10 mouse cellular contexts compared by ENCODE assay signal in the genomic region with DNA sequence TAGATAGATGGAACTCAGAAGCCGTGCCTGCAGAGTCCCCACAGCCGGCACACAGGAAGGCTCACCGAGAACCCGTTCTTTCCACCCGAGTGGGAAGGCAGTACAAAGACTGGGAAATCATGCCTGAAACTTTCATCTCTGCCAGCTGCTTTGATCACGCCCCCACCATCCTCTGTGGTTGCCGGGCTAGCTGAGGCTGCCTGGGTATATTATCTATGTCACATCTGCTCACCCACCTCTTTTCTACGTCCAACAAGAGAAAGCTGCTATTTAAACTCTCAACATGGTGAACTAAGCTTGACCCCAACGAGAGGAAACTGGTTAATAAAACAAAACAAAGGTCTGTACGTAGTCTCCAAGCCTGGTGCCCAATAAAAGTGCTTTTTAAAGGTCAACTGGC. TPM values are rescaled to one million over a fixed set of nuclear protein-coding genes. Genes with fewer than 3 reads are reported as not detected.
DNase-seq lines count a peak whose midpoint lies in the region; ATAC-seq and TF ChIP-seq lines count a peak whose summit lies in the region.
"Had no signal": no experiment of that assay in that cellular context is flagged by ENCODE, and none has a peak within 500 bp of the region (broad histone marks: within the 10 kb centered on the region; RNA-seq: fewer than 3 reads in every experiment).

No protein-coding gene starts in this region.

- TF ChIP-seq CTCF in spleen, adult 2 months (IDR thresholded peaks at IDR 0.05; ENCODE audit: extremely low read depth, insufficient read depth, insufficient read length, insufficient replicate concordance): no peak

- no peak overlapping the region for H3K4me2 ChIP-seq in kidney, embryonic 16.5 days (replicated peaks; ENCODE audit: low read depth, low read length)
- H3K4me2 ChIP-seq in forebrain, embryonic 16.5 days (ENCODE audit: low read length): no peak overlapping the region
- H3K4me2 ChIP-seq: limb, embryonic 13.5 days had no signal

- peaks cover 11% of the 10 kb centered on the region for H3K4me1 ChIP-seq in kidney, embryonic 16.5 days (ENCODE audit: insufficient read depth, low read length)
- no peaks in the 10 kb centered on the region for H3K4me1 ChIP-seq in spleen, adult 2 months (ENCODE audit: control insufficient read depth, insufficient read depth, insufficient read length)
- no peaks in the 10 kb centered on the region for H3K4me1 ChIP-seq in forebrain, embryonic 16.5 days (replicated peaks; ENCODE audit: control insufficient read depth, insufficient read depth, low read length)

- H3K27ac ChIP-seq in kidney, embryonic 16.5 days (ENCODE audit: low read length): peak overlapping the region; percentile 37
- 0 out of 2 replicates have a peak overlapping the region, but pooled peaks have one; percentile 0 for H3K27ac ChIP-seq in spleen, adult 2 months (ENCODE audit: insufficient read depth, low read length)
- no peak overlapping the region for H3K27ac ChIP-seq in forebrain, embryonic 16.5 days (ENCODE audit: low read length)
- H3K27ac ChIP-seq: limb, embryonic 13.5 days had no signal

- no peak for DNase-seq in kidney, adult 9 months
- peak; percentile 22 to 25 for DNase-seq in spleen, adult 2 months (ENCODE audit: low read depth in 1 of 2, low spot score in 2 of 2)
- no peak for DNase-seq in spleen, adult 12 weeks (ENCODE audit: low spot score)
- DNase-seq in ovary, postnatal 10 days (ENCODE audit: low spot score): no peak
- no peak for DNase-seq in kidney, adult 8-10 months
- DNase-seq: kidney, postnatal 10 days had no signal

- H3K36me3 ChIP-seq in kidney, embryonic 16.5 days (ENCODE audit: insufficient read depth, low read length): 0 out of 2 replicates have a peak, but pooled peaks cover 15% of the 10 kb centered on the region
- H3K36me3 ChIP-seq in spleen, adult 2 months (ENCODE audit: control insufficient read depth, insufficient read depth, low read length): no peaks in the 10 kb centered on the region
- no peaks in the 10 kb centered on the region for H3K36me3 ChIP-seq in forebrain, embryonic 16.5 days (ENCODE audit: control insufficient read depth, insufficient read depth)

- no peaks in the 10 kb centered on the region for H3K27me3 ChIP-seq in kidney, embryonic 16.5 days (ENCODE audit: insufficient read depth, low read length)
- no peaks in the 10 kb centered on the region for H3K27me3 ChIP-seq in spleen, adult 2 months (ENCODE audit: control insufficient read depth, insufficient read depth, low read length)
- no peaks in the 10 kb centered on the region for H3K27me3 ChIP-seq in forebrain, embryonic 16.5 days (replicated peaks; ENCODE audit: control insufficient read depth, insufficient read depth, low read length)
- H3K27me3 ChIP-seq: limb, embryonic 13.5 days had no signal

- no peak overlapping the region for H3K9ac ChIP-seq in kidney, embryonic 16.5 days (replicated peaks; ENCODE audit: low read length)
- H3K9ac ChIP-seq in forebrain, embryonic 16.5 days (replicated peaks; ENCODE audit: low read depth, low read length): no peak overlapping the region
- H3K9ac ChIP-seq: limb, embryonic 13.5 days had no signal

- 28% methylated on average over 10 of the region's 10 CpGs for WGBS in kidney, embryonic 16.5 days
- WGBS in spleen, adult 2 months: 57% methylated on average over 10 of the region's 10 CpGs
- WGBS in forebrain, embryonic 16.5 days: 76% methylated on average over 10 of the region's 10 CpGs

- no peak for TF ChIP-seq POLR2A in spleen, adult 2 months (IDR thresholded peaks at IDR 0.05; ENCODE audit: low read depth, low read length)

- ATAC-seq in kidney, embryonic 16.5 days (ENCODE audit: low FRiP score, low TSS enrichment): 0 out of 2 replicates have a peak, but pooled peaks have one; percentile 12
- ATAC-seq in megakaryocyte, adult 5-6 weeks (ENCODE audit: poor library complexity, severe bottlenecking): peak; percentile 23; the same call in 1 of the 2 replicates
- ATAC-seq in forebrain, embryonic 16.5 days: no peak

- H3K4me3 ChIP-seq in kidney, embryonic 16.5 days (ENCODE audit: low read length): no peak overlapping the region
- no peak overlapping the region for H3K4me3 ChIP-seq in spleen, adult 2 months (ENCODE audit: extremely low read depth, insufficient read depth, insufficient read length)
- H3K4me3 ChIP-seq in forebrain, embryonic 16.5 days (replicated peaks; ENCODE audit: low read length): no peak overlapping the region
- H3K4me3 ChIP-seq: limb, embryonic 13.5 days had no signal

- no peaks in the 10 kb centered on the region for H3K9me3 ChIP-seq in kidney, embryonic 16.5 days (ENCODE audit: low read length)
- H3K9me3 ChIP-seq in forebrain, embryonic 16.5 days (ENCODE audit: control insufficient read depth, low read length): no peaks in the 10 kb centered on the region
- H3K9me3 ChIP-seq: limb, embryonic 13.5 days had no signal

RNA-seq across cellular contexts. Expression of gene Nup153, which starts 52.1 kb away (rescaled TPM):
- polyA plus RNA-seq in kidney, embryonic 16.5 days (2015; fragmentation: Nextera tagmentation; extraction: Ambion mirVana): 23.0 and 23.3 TPM in 2 replicates
- polyA plus RNA-seq in spleen, adult 2 months (2012; rRNA removed): 63.8 and 70.8 TPM in 2 replicates
- 63.5 and 86.7 TPM in 2 replicates for total RNA-seq in megakaryocyte, adult 5-6 weeks (2015)
- total RNA-seq in megakaryocyte, adult 5-6 weeks (2017): 52.0 and 57.3 TPM in 2 replicates
- polyA plus RNA-seq in forebrain, embryonic 16.5 days (2015; fragmentation: Nextera tagmentation; extraction: Ambion mirVana): 21.7 and 25.9 TPM in 2 replicates

Comparison
In these comparisons a context has a peak if more than half of its experiments do, and no peak if none do; other contexts are left out.
1. DNase-seq: peak in spleen, adult 2 months (2 of 2); none in kidney, adult 9 months (single experiment), spleen, adult 12 weeks (single experiment), ovary, postnatal 10 days (single experiment) and kidney, adult 8-10 months (0 of 2).